Mouse (Mus musculus): ENCODE measurements at regions not wholly inside any gene's neighbourhood (a gene's known extent, or its start where the extent isn't known, plus 50 kb on each side); places are given as distances from the start of the nearest gene placed in this dataset.

GRCm38 (mm10) chr16:29842071-29842470 lies 222.1 kb upstream of the Hes1 start:
- Histone ChIP-seq H3K27ac (ENCODE audit: low read length) (no peak overlapping the region), H3K4me1 (ENCODE audit: control insufficient read depth, insufficient read depth, low read length) (peaks cover 30% of the 10 kb centered on the region), H3K36me3 (ENCODE audit: control insufficient read depth, insufficient read depth, low read length) (no peaks in the 10 kb centered on the region), H3K9me3 (ENCODE audit: control insufficient read depth, low read length) (no peaks in the 10 kb centered on the region), H3K27me3 (replicated peaks; ENCODE audit: control insufficient read depth, insufficient read depth, low read length) (no peaks in the 10 kb centered on the region), H3K4me2 (ENCODE audit: low read depth, low read length) (no peak overlapping the region), H3K4me3 (ENCODE audit: low read length) (no peak overlapping the region), H3K9ac (ENCODE audit: low read depth, low read length) (no peak overlapping the region)
- no peak for ATAC-seq
- whole genome bisulfite sequencing = 91% methylated on average over 4 of the region's 4 CpGs

GRCm38 (mm10) chr16:29843490-29843889 lies 220.7 kb upstream of the Hes1 start:
- no peak overlapping the region for H3K27ac ChIP-seq (ENCODE audit: low read length)
- WGBS = 53% methylated on average over 7 of the region's 7 CpGs
- no peaks in the 10 kb centered on the region for H3K36me3 ChIP-seq (ENCODE audit: control insufficient read depth, insufficient read depth, low read length)
- H3K9me3 ChIP-seq (ENCODE audit: control insufficient read depth, low read length) = no peaks in the 10 kb centered on the region
- no peak overlapping the region for H3K4me2 ChIP-seq (ENCODE audit: low read depth, low read length)
- peak; percentile 71 for ATAC-seq
- no peaks in the 10 kb centered on the region for H3K27me3 ChIP-seq (replicated peaks; ENCODE audit: control insufficient read depth, insufficient read depth, low read length)
- peaks cover 31% of the 10 kb centered on the region for H3K4me1 ChIP-seq (ENCODE audit: control insufficient read depth, insufficient read depth, low read length)
- H3K4me3 ChIP-seq (ENCODE audit: low read length) = no peak overlapping the region
- H3K9ac ChIP-seq (ENCODE audit: low read depth, low read length) = no peak overlapping the region

GRCm38 (mm10) chr16:29844706-29845596 lies 219.2 kb upstream of the Hes1 start:
- ATAC-seq = no peak
- no peaks in the 10 kb centered on the region for H3K36me3 ChIP-seq (ENCODE audit: control insufficient read depth, insufficient read depth, low read length)

GRCm38 (mm10) chr16:29845597-29845986 lies 218.6 kb upstream of the Hes1 start:
- Histone ChIP-seq H3K27ac (ENCODE audit: low read length) (no peak overlapping the region), H3K9ac (ENCODE audit: low read depth, low read length) (no peak overlapping the region), H3K36me3 (ENCODE audit: control insufficient read depth, insufficient read depth, low read length) (no peaks in the 10 kb centered on the region), H3K4me1 (ENCODE audit: control insufficient read depth, insufficient read depth, low read length) (peaks cover 20% of the 10 kb centered on the region), H3K27me3 (replicated peaks; ENCODE audit: control insufficient read depth, insufficient read depth, low read length) (no peaks in the 10 kb centered on the region), H3K4me2 (ENCODE audit: low read depth, low read length) (no peak overlapping the region), H3K4me3 (ENCODE audit: low read length) (no peak overlapping the region), H3K9me3 (ENCODE audit: control insufficient read depth, low read length) (no peaks in the 10 kb centered on the region)
- WGBS = 35% methylated on average over 8 of the region's 8 CpGs
- peak; percentile 47; the same call in 1 of the 2 replicates for ATAC-seq

More at GRCm38 (mm10) chr16:29844706-29845596, 219.2 kb upstream of the Hes1 start:
- H3K9ac ChIP-seq (ENCODE audit: low read depth, low read length) = no peak overlapping the region
- H3K4me2 ChIP-seq (ENCODE audit: low read depth, low read length) = no peak overlapping the region
- no peak overlapping the region for H3K4me3 ChIP-seq (ENCODE audit: low read length)
- no peaks in the 10 kb centered on the region for H3K27me3 ChIP-seq (replicated peaks; ENCODE audit: control insufficient read depth, insufficient read depth, low read length)
- H3K4me1 ChIP-seq (ENCODE audit: control insufficient read depth, insufficient read depth, low read length) = peaks cover 23% of the 10 kb centered on the region
- no peaks in the 10 kb centered on the region for H3K9me3 ChIP-seq (ENCODE audit: control insufficient read depth, low read length)
- 39% methylated on average over 12 of the region's 12 CpGs for WGBS
- H3K27ac ChIP-seq (ENCODE audit: low read length) = no peak overlapping the region

GRCm38 (mm10) chr16:29847059-29847458 lies 217.1 kb upstream of the Hes1 start:
- no peak overlapping the region for H3K4me2 ChIP-seq (ENCODE audit: low read depth, low read length)
- H3K27ac ChIP-seq (ENCODE audit: low read length) = 0 out of 2 replicates have a peak overlapping the region, but pooled peaks have one; percentile 10
- H3K36me3 ChIP-seq (ENCODE audit: control insufficient read depth, insufficient read depth, low read length) = no peaks in the 10 kb centered on the region
- no peak overlapping the region for H3K4me3 ChIP-seq (ENCODE audit: low read length)
- peaks cover 23% of the 10 kb centered on the region for H3K4me1 ChIP-seq (ENCODE audit: control insufficient read depth, insufficient read depth, low read length)
- H3K9ac ChIP-seq (ENCODE audit: low read depth, low read length) = no peak overlapping the region
- 23% methylated on average over 1 of the region's 1 CpGs for WGBS
- H3K27me3 ChIP-seq (replicated peaks; ENCODE audit: control insufficient read depth, insufficient read depth, low read length) = no peaks in the 10 kb centered on the region
- ATAC-seq = peak; percentile 35; the same call in 1 of the 2 replicates
- no peaks in the 10 kb centered on the region for H3K9me3 ChIP-seq (ENCODE audit: control insufficient read depth, low read length)

GRCm38 (mm10) chr16:29847734-29848133 lies 216.4 kb upstream of the Hes1 start:
- H3K4me1 ChIP-seq (ENCODE audit: control insufficient read depth, insufficient read depth, low read length) = peaks cover 25% of the 10 kb centered on the region
- H3K9ac ChIP-seq (ENCODE audit: low read depth, low read length) = no peak overlapping the region
- no peaks in the 10 kb centered on the region for H3K9me3 ChIP-seq (ENCODE audit: control insufficient read depth, low read length)
- 72% methylated on average over 4 of the region's 4 CpGs for WGBS
- no peaks in the 10 kb centered on the region for H3K36me3 ChIP-seq (ENCODE audit: control insufficient read depth, insufficient read depth, low read length)
- H3K4me2 ChIP-seq (ENCODE audit: low read depth, low read length) = no peak overlapping the region
- no peak for ATAC-seq
- no peak overlapping the region for H3K27ac ChIP-seq (ENCODE audit: low read length)
- no peaks in the 10 kb centered on the region for H3K27me3 ChIP-seq (replicated peaks; ENCODE audit: control insufficient read depth, insufficient read depth, low read length)
- no peak overlapping the region for H3K4me3 ChIP-seq (ENCODE audit: low read length)

- H3K9ac ChIP-seq (ENCODE audit: low read depth, low read length) = no peak overlapping the region
- no peaks in the 10 kb centered on the region for H3K27me3 ChIP-seq (replicated peaks; ENCODE audit: control insufficient read depth, insufficient read depth, low read length)
- no peaks in the 10 kb centered on the region for H3K9me3 ChIP-seq (ENCODE audit: control insufficient read depth, low read length)
- H3K36me3 ChIP-seq (ENCODE audit: control insufficient read depth, insufficient read depth, low read length) = no peaks in the 10 kb centered on the region
- no peak overlapping the region for H3K4me3 ChIP-seq (ENCODE audit: low read length)
- peaks cover 23% of the 10 kb centered on the region for H3K4me1 ChIP-seq (ENCODE audit: control insufficient read depth, insufficient read depth, low read length)
- no peak for ATAC-seq
- no peak overlapping the region for H3K27ac ChIP-seq (ENCODE audit: low read length)
- 85% methylated on average over 12 of the region's 12 CpGs for WGBS
- no peak overlapping the region for H3K4me2 ChIP-seq (ENCODE audit: low read depth, low read length)
Observed at GRCm38 (mm10) chr16:29848527-29848926, 215.7 kb upstream of the Hes1 start.

- H3K36me3 ChIP-seq (ENCODE audit: control insufficient read depth, insufficient read depth, low read length) = no peaks in the 10 kb centered on the region
- ATAC-seq = no peak
- no peak overlapping the region for H3K4me3 ChIP-seq (ENCODE audit: low read length)
- peaks cover 23% of the 10 kb centered on the region for H3K4me1 ChIP-seq (ENCODE audit: control insufficient read depth, insufficient read depth, low read length)
- no peak overlapping the region for H3K27ac ChIP-seq (ENCODE audit: low read length)
- 77% methylated on average over 7 of the region's 7 CpGs for WGBS
- no peaks in the 10 kb centered on the region for H3K27me3 ChIP-seq (replicated peaks; ENCODE audit: control insufficient read depth, insufficient read depth, low read length)
- H3K9me3 ChIP-seq (ENCODE audit: control insufficient read depth, low read length) = no peaks in the 10 kb centered on the region
- H3K9ac ChIP-seq (ENCODE audit: low read depth, low read length) = no peak overlapping the region
- no peak overlapping the region for H3K4me2 ChIP-seq (ENCODE audit: low read depth, low read length)
Observed at GRCm38 (mm10) chr16:29849511-29849910, 214.7 kb upstream of the Hes1 start.

- no peak for ATAC-seq
- 81% methylated on average over 3 of the region's 3 CpGs for WGBS
- Histone ChIP-seq H3K4me1 (ENCODE audit: control insufficient read depth, insufficient read depth, low read length) (peaks cover 15% of the 10 kb centered on the region), H3K9me3 (ENCODE audit: control insufficient read depth, low read length) (no peaks in the 10 kb centered on the region), H3K27me3 (replicated peaks; ENCODE audit: control insufficient read depth, insufficient read depth, low read length) (no peaks in the 10 kb centered on the region), H3K36me3 (ENCODE audit: control insufficient read depth, insufficient read depth, low read length) (no peaks in the 10 kb centered on the region), H3K4me2 (ENCODE audit: low read depth, low read length) (no peak overlapping the region), H3K27ac (ENCODE audit: low read length) (no peak overlapping the region), H3K4me3 (ENCODE audit: low read length) (no peak overlapping the region), H3K9ac (ENCODE audit: low read depth, low read length) (no peak overlapping the region)
Observed at GRCm38 (mm10) chr16:29850616-29851015, 213.6 kb upstream of the Hes1 start.

Data from intestine, embryonic 16.5 days (tissue).